Mouse (Mus musculus) gastrocnemius, postnatal 4 days (tissue): ENCODE data around the gene Cln6. TPM values are rescaled to one million over a fixed set of nuclear protein-coding genes. Genes with fewer than 3 reads are reported as not detected.

Experiments
- DNase-seq, 2 experiments: peaks; one replicate each; pipeline ENCODE4 v3.0.0; 2021 to 2022; ENCODE audit warnings: low spot score in 2 of 2, mixed read lengths in 2 of 2
- total RNA-seq, 2 experiments: library from RNA; stranded (reverse); gene quantifications; 2 replicates each; pipeline ENCODE4 v1.2.3; 2021

The Cln6 gene
- total RNA-seq, 2 experiments from 2014 or later = 26.4 to 27.2 TPM

GRCm38 (mm10) chr9:62877825-62878224 lies 39.2 kb downstream of the Cln6 start:
- no peak for DNase-seq

- peak in 1 of 2 experiments; percentile 48 for DNase-seq
These were observed 43.3 kb downstream of the Cln6 start for GRCm38 (mm10) chr9:62881871-62882270.

DNA sequence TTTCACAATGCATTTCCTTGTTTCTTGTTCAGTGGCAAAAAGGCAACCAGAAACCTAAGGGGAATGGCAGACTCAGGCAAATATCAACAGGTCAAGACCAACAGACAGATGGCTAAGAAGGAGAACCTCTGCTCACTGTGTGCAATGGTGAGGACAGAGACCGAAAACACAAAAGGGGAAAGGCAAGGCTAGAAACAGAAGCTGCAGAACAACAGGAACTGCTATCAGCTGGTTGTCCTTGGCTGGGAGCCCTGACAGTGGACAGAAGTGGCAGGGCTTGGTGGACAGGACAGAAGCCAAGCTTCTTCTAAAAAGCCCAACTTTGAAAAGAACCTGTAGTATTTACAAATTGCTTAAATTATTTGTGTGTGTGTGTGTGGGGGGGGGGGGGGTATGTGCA lies 55.9 kb downstream of the Cln6 start:
- no peak for DNase-seq

Other genes with a start within 250 kb of the Cln6 start
- gene Itga11, start 161.0 kb upstream of the Cln6 start, total RNA-seq = 1 to 10 TPM; 5.5 to 7.9 TPM
- 10 to 100 TPM; 28.9 to 29.7 TPM for gene Fem1b, start 26.9 kb upstream of the Cln6 start, total RNA-seq
- gene Calml4, start 19.3 kb downstream of the Cln6 start, total RNA-seq = 10 to 100 TPM; 19.9 to 20.3 TPM
- 10 to 100 TPM; 21.6 to 25.4 TPM for gene Pias1, start 149.1 kb downstream of the Cln6 start, total RNA-seq